8 mouse cellular contexts compared by ENCODE assay signal in the genomic region with DNA sequence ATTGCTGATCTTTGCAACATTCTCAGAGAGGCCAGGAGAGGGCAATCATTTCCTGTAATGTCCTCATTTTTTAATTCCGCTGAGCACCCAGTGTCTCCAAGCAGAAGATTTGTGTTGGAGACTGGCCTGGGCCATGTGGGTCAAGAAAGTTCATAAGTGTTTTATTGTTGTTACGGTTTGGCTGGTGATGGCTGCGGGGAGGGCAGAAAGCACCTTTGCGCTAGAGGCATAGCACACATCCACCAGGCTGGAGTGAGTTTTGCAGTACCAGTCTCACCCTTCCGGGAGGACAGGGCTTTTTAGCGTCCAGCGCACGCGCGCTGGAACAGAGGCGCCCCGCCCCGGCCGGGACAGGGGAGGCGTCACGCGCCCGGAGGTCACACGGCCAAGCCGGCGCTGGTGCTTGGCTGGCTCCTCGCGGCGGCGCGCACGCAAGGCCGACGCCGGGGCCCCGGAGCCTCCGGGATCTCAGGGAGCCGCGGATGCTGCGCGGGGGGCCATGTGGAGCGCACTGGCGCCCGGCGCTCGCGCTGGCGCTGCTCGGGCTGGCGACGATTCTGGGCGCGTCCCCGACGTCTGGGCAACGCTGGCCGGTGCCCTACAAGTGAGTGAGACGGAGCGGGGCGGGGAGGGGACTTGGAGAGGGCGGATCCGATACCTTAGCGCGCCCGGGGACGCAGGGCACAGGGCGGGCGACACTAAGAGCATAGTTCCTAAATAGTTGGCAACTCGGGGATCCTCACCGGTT. TPM values are rescaled to one million over a fixed set of nuclear protein-coding genes. Genes with fewer than 3 reads are reported as not detected.
DNase-seq lines count a peak whose midpoint lies in the region; ATAC-seq lines count a peak whose summit lies in the region.

A gene (plus strand): TSS at position 353 of the 748 bp plus-strand sequence.

- peak within 1 kb of the TSS; percentile 54 for H3K4me3 ChIP-seq in hindbrain, embryonic 12.5 days

- peak within 1 kb of the TSS; percentile 84 for H3K4me2 ChIP-seq in hindbrain, embryonic 12.5 days (replicated peaks)

- peak; percentile 98 for ATAC-seq in hindbrain, embryonic 12.5 days (ENCODE audit: low FRiP score)

- no peaks in the 10 kb centered on the region for H3K27me3 ChIP-seq in hindbrain, embryonic 12.5 days

- H3K27ac ChIP-seq in hindbrain, embryonic 12.5 days: peak within 1 kb of the TSS; percentile 79

- WGBS in hindbrain, embryonic 12.5 days: under 1% methylated on average over 65 of the region's 65 CpGs

- peak within 1 kb of the TSS; percentile 66 for H3K9ac ChIP-seq in hindbrain, embryonic 12.5 days

- H3K4me1 ChIP-seq in hindbrain, embryonic 12.5 days: peaks cover 6% of the 10 kb centered on the region

- peaks cover 18% of the 10 kb centered on the region for H3K36me3 ChIP-seq in hindbrain, embryonic 12.5 days

- peak; percentile 98 for DNase-seq in Muller cell, postnatal 12 days (ENCODE audit: inconsistent ontology term)
- peak; percentile 97 for DNase-seq in cerebellum, adult 9-11 months
- peak; percentile 84 to 86 for DNase-seq in frontal cortex, postnatal 10 days (ENCODE audit: low spot score in 2 of 2)
- peak; percentile 83 to 90 for DNase-seq in layer of hippocampus, postnatal 14 days (ENCODE audit: low spot score in 2 of 2)
- DNase-seq in lung, postnatal 14 days: peak; percentile 95
- DNase-seq in retina, adult 2 months (ENCODE audit: low read depth, low spot score): peak; percentile 89
- peak; percentile 90 to 94 for DNase-seq in thymus, postnatal 36 days

- H3K9me3 ChIP-seq in hindbrain, embryonic 12.5 days (replicated peaks): no peaks in the 10 kb centered on the region

RNA-seq across cellular contexts. Expression of the gene that starts here (rescaled TPM):
- 23.0 and 25.2 TPM in 2 replicates for polyA plus RNA-seq in hindbrain, embryonic 12.5 days (2016; fragmentation: Nextera tagmentation; extraction: Ambion mirVana)
- 1 to 10 TPM; 6.4 to 8.9 TPM for total RNA-seq in layer of hippocampus, postnatal 14 days (2021)

Comparison
In these comparisons a context has a peak if more than half of its experiments do, and no peak if none do; other contexts are left out.
1. Peak in every context shown above with its lines: DNase-seq, ATAC-seq, H3K4me3 ChIP-seq and H3K27ac ChIP-seq.